Mouse (Mus musculus): ENCODE data around the gene Cldn12.

- TF ChIP-seq HCFC1 (IDR thresholded peaks at IDR 0.05; ENCODE audit: borderline replicate concordance, insufficient read depth, low read length), result no peak
- TF ChIP-seq MAFK (IDR thresholded peaks at IDR 0.05; ENCODE audit: insufficient read depth, low read depth, low read length), result no peak
- no peak for TF ChIP-seq ZNF384 (IDR thresholded peaks at IDR 0.05; ENCODE audit: low read depth, low read length)
- TF ChIP-seq ZC3H11A (IDR thresholded peaks at IDR 0.05; ENCODE audit: borderline replicate concordance, low read depth, low read length), result no peak
- TF ChIP-seq CHD2 (IDR thresholded peaks at IDR 0.05; ENCODE audit: low read depth, low read length), result no peak
Measured at GRCm38 (mm10) chr5:5559798-5560197, 45.0 kb upstream of the Cldn12 start.
